Mouse (Mus musculus) lung, postnatal 0 days (tissue): ENCODE measurements at regions not wholly inside any gene's neighbourhood (a gene's known extent, or its start where the extent isn't known, plus 50 kb on each side); places are given as distances from the start of the nearest gene placed in this dataset.

Experiments
- CTCF ChIP-seq: IDR thresholded peaks from 2 replicates; pipeline ENCODE4 v1.5.1; 2016; ENCODE audit warnings: antibody characterized with exemption, mild to moderate bottlenecking
- EP300 ChIP-seq: IDR thresholded peaks from 2 replicates; pipeline ENCODE4 v1.6.1; 2016; ENCODE audit warnings: antibody characterized with exemption, mild to moderate bottlenecking, control low read depth

DNA sequence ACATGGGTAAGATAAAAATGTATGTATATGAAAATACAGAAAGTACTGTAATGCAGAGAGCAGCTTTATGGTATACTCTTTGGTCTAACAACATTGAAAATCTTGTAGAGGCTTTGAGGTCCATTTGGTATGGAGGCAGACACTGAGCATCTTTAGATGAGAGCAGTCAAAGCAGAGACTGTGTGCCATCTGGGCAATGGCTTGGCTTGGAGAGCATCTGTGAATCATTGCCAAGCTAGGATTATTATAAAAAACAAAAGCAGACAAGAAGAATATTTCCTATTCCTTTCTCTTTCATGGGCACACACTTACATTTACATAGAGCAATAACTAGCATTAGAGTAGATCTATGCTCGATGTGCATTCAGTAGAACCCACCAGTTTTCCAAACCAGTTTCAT is 1075.6 kb downstream of the Mat2b start:
- TF ChIP-seq CTCF (no peak), EP300 (no peak)
